Mouse (Mus musculus) CH12F3 (cell line): ENCODE measurements around the gene Gm21317.
"Not testable (repeated sequence)": the region's sequence is repeated elsewhere in the genome, so short reads cannot be mapped to it uniquely, and the experiment has no call there.

Source experiments
- in situ Hi-C: fragments of 300-500 bp; cut with MboI; formaldehyde crosslinking; loops from 2 replicates; pipeline ENCODE4 v1.14.3; 2020; ENCODE audit warnings: low sequenced_read_pairs

Gm21317 gene

DNA sequence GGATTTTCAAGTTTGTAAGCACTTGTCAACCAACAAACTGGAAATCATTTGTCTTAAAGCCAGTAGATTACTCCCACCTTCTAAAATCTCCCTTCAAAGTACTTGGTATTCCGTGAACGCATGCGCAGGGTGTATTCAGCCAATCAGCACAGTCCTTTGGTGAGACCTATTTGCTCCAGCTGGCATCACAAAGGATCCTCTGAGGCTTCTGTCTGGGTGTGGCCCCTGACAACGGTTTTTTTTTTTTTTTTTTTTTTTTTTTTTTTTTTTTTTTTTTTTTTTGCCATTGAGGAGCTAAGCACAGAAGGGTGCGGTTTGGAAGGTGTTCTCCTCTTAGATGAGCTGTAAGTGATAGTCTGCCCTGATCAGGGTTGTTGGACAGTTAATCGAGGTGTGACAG, at the start of gene Gm21317:
Gene Gm21317, plus strand, starts transcription at position 301 of the 400 bp plus-strand sequence.
- in situ Hi-C loops: not testable (repeated sequence)
